Mouse (Mus musculus) hindbrain, embryonic 10.5 days (tissue): Measurements from ENCODE around the gene Nhsl2. TPM values are rescaled to one million over a fixed set of nuclear protein-coding genes. Genes with fewer than 3 reads are reported as not detected.
"Not testable (repeated sequence)": the region's sequence is repeated elsewhere in the genome, so short reads cannot be mapped to it uniquely, and the experiment has no call there.

Source experiments
- DNase-seq: peaks from one replicate; pipeline ENCODE4 v3.0.0-alpha.2; 2017; ENCODE audit warnings: low spot score
- H3K27ac ChIP-seq: fragments of 300-500 bp; sonication (generic); 2 replicates; pipeline ENCODE4 v1.5.1; 2016; ENCODE audit warnings: mild to moderate bottlenecking, moderate library complexity
- H3K27me3 ChIP-seq: fragments of 300-500 bp; sonication (generic); 2 replicates; pipeline ENCODE4 v1.6.1; 2016; ENCODE audit warnings: mild to moderate bottlenecking; ENCODE audit not compliant: poor library complexity, insufficient read depth, severe bottlenecking
- H3K36me3 ChIP-seq: fragments of 300-500 bp; sonication (generic); 2 replicates; pipeline ENCODE4 v1.6.1; 2016; ENCODE audit warnings: mild to moderate bottlenecking, moderate library complexity
- H3K4me1 ChIP-seq: fragments of 300-500 bp; sonication (generic); replicated peaks from 2 replicates; pipeline ENCODE4 v1.6.1; 2016; ENCODE audit warnings: mild to moderate bottlenecking
- H3K4me3 ChIP-seq: fragments of 300-500 bp; sonication (generic); 2 replicates; pipeline ENCODE4 v1.5.1; 2016; ENCODE audit warnings: mild to moderate bottlenecking, moderate library complexity
- H3K9me3 ChIP-seq: fragments of 300-500 bp; sonication (generic); 2 replicates; pipeline ENCODE4 v1.6.1; 2016; ENCODE audit warnings: mild to moderate bottlenecking, moderate library complexity
- WGBS: fragments of 180-500 bp; shearing (Covaris S2); methylation state at CpG from one replicate; pipeline ENCODE4 v1.1.7; 2016; 5-methylcytosine and 5-hydroxymethylcytosine counted together
- polyA plus RNA-seq: library from polyadenylated mRNA; unstranded; fragments of >200 nt; fragmentation: Nextera tagmentation; extraction: Ambion mirVana; gene quantifications from 2 replicates; pipeline ENCODE4 v1.2.1, GENCODE M21; 2016

Gene Nhsl2
- polyA plus RNA-seq, 1 experiment from 2014 or later = 16.4 TPM

DNA sequence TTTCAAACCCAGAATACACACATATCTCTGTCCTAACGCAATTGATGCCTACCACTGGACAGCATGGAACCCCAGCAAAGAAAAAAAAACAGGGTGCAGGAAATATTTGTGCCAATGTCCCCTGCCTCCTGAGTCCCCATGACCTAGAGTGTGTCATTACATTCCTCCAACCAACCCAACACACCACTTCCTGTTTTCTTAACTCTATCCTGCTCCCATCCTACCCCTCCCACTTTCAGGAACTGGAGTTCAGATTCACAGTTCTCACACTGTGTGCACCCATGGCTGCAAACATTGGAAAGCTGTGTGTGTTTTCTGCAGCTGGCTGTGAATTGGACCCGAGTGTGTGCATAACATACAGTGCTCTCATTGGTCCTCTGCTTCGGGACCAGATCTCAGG, 241.4 kb downstream of the Nhsl2 start:
- Histone ChIP-seq H3K4me3 (no peak overlapping the region), H3K4me1 (no peaks in the 10 kb centered on the region; the same call in 1 of the 2 replicates), H3K9me3 (no peaks in the 10 kb centered on the region), H3K36me3 (no peaks in the 10 kb centered on the region), H3K27me3 (peaks cover 59% of the 10 kb centered on the region), H3K27ac (no peak overlapping the region)
- no peak for DNase-seq
- WGBS = 79% methylated on average over 3 of the region's 3 CpGs

DNA sequence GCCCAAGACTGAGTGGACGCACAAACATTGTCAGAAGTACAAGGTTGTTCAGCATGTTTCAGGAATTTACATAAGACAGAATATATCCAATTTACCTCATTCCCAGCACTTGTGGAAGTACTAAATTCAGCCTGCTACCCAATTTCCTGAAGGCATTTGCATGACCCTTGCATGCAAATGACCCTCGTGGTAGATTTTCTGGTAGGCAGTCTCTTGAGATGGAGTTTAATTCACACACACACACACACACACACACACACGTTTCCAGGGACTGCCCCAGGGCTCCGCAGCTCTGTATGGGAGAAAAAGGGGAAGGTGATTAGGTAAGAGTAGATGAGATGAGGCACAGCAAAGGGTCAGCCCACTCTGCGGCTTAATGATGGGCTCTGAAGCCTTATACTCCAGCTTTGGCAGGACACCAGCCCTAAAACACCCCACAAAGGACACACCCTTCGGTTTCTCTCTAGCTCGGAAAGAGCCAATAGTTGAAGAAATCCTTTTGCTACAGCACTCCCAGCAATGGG, 245.3 kb downstream of the Nhsl2 start:
- no peak for DNase-seq
- 83% methylated on average over 7 of the region's 7 CpGs for WGBS
- H3K4me1 ChIP-seq = no peaks in the 10 kb centered on the region
- H3K36me3 ChIP-seq = no peaks in the 10 kb centered on the region
- no peak overlapping the region for H3K27ac ChIP-seq
- H3K4me3 ChIP-seq = no peak overlapping the region
- H3K9me3 ChIP-seq = no peaks in the 10 kb centered on the region
- H3K27me3 ChIP-seq = peaks cover 33% of the 10 kb centered on the region

DNA sequence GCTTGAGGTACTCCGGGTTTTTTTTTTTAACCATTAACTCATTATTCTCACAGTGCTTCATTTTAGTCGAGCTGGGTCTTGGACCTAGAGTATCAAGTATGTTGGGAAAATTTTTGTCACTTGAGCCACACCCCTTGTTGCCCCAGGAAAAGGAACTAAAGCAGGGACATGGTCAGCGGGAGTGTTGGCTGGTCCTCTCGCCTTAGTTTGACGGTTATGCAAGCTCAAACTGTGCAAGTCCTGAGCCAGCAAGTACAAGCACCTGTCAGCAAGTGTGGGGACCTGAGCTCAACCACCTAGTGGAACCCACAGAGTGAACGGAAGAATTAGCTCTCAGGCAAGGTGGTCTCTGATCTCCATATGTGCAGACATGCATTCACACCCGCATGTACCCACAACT, 252.7 kb downstream of the Nhsl2 start:
- WGBS = 66% methylated on average over 7 of the region's 7 CpGs
- no peak for DNase-seq
- Histone ChIP-seq H3K4me3 (no peak overlapping the region), H3K9me3 (no peaks in the 10 kb centered on the region), H3K36me3 (no peaks in the 10 kb centered on the region), H3K4me1 (peaks cover 10% of the 10 kb centered on the region), H3K27me3 (peaks cover 36% of the 10 kb centered on the region), H3K27ac (no peak overlapping the region)

DNA sequence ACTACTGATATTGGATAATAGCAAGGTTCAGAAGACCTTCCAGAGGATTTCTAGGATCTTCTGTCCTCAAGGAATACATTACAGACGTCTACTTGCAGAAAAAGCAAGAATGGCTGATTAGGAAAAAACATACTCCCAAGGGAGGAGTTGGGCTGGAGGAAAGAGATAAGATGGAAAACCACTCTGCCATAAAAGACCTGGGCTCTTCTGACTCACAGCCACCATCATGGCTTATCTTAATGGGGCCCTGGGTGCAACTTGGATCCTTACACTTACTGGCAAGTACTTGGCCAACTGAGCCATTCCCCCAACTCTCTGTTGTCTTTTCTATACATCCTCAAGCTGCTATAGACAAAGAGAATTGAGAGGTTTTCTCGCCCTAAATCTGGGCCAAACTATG, 254.6 kb downstream of the Nhsl2 start:
- WGBS = 75% methylated on average over 2 of the region's 2 CpGs
- peaks cover 38% of the 10 kb centered on the region for H3K27me3 ChIP-seq

DNA sequence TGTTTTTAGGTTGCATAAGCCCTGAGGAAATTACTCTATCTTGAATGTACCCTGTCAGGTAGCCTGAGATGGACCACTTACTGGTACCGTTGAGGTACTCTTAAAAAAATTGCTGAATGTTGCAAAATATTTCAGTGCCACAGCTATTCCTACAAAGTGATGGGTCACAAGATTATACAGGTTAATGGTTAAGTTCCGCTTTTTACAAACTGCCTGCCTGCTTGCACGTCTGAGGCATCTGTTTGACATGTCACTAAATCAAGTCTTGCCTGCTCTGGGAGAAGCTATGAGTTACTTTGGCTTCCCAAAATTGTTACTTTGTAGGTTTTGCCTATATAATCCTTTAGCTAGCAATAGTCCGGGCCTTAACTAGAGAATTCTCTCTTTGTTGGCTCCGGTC, 260.2 kb downstream of the Nhsl2 start:
- WGBS = 88% methylated on average over 5 of the region's 5 CpGs
- H3K4me3 ChIP-seq, H3K27ac ChIP-seq, DNase-seq, H3K9me3 ChIP-seq, H3K36me3 ChIP-seq, H3K4me1 ChIP-seq: not testable (repeated sequence)
- H3K27me3 ChIP-seq = peaks cover 38% of the 10 kb centered on the region; the same call in 1 of the 2 replicates

More for the DNA sequence above, 254.6 kb downstream of the Nhsl2 start:
- not testable (repeated sequence) for H3K4me1 ChIP-seq, H3K4me3 ChIP-seq, H3K36me3 ChIP-seq, DNase-seq, H3K9me3 ChIP-seq, H3K27ac ChIP-seq

DNA sequence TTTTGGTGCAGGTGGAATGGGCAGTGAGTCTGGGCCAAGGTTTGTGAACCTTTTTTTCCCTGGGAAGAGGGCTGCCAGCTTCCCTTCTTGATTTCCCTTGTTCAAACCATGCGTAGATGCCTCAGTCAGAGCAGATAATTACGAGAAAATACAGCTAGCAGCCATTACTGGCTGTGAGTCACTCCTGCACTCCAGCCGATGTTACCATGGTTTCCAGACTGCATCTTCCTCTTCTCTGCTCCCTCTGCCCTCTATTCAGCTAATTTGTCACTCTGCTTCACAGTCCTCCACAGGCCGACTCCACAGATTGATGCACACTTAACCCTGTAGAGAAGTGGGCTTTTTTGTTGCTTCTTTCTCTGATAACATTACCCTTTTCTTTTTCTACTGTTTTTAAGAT, 266.5 kb downstream of the Nhsl2 start:
- H3K36me3 ChIP-seq = no peaks in the 10 kb centered on the region
- peak overlapping the region; percentile 40; the same call in 1 of the 2 replicates for H3K27ac ChIP-seq
- peaks cover 36% of the 10 kb centered on the region for H3K27me3 ChIP-seq

DNA sequence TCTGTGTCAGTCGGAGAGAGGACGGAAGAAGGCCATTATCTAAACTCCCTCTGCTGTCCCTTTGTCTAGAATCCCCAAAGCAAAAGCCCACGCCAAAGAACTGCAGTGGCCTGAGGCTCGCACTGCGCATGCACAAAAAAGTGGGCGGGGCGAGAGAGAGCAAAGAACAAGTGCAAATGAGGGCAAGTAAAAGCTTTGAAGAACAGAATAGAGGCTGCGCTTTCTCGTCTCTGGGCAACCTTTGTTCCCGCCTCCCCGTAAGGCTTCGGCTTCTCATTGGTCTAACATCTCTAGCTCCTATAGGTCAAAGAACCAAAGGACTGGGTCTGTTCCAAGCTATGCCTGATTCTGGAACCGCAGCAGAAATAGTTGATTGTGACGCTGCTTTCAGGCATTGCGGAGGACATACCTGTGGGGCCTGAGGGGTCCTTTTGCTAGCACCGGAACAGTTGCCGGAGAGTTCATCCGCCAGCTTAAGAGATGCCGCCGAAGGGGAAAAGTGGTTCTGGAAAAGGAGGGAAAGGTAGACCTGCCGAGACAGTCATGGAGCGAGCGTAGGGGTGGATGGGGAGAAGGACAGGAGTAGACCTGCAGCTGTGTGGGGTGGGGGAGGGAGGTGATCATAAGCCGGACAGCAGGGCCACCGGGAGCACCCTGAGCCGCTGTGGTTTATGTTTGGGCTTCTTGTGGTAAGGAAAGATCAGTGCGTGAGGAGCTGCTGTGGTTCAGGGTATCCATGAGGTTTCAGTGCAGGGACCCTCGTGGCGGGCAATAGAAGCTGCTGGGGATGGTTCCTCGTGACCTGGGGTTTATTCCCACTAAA, 270.1 kb downstream of the Nhsl2 start, which contains the start of gene Pin4:
Gene Pin4 (plus strand): TSS at position 406 of the 823 bp plus-strand sequence.
- 15% methylated on average over 30 of the region's 30 CpGs for WGBS
- Histone ChIP-seq H3K4me3 (peak within 1 kb of the TSS; percentile 68), H3K27me3 (peaks cover 10% of the 10 kb centered on the region; the same call in 1 of the 2 replicates), H3K36me3 (peaks cover 29% of the 10 kb centered on the region), H3K27ac (peak within 1 kb of the TSS; percentile 84), H3K4me1 (peaks cover 8% of the 10 kb centered on the region), H3K9me3 (no peaks in the 10 kb centered on the region)
- peak; percentile 94 for DNase-seq

More for the DNA sequence above, 266.5 kb downstream of the Nhsl2 start:
- H3K9me3 ChIP-seq = no peaks in the 10 kb centered on the region
- H3K4me3 ChIP-seq = no peak overlapping the region
- 39% methylated on average over 4 of the region's 4 CpGs for WGBS
- peaks cover 8% of the 10 kb centered on the region for H3K4me1 ChIP-seq
- DNase-seq = no peak

DNA sequence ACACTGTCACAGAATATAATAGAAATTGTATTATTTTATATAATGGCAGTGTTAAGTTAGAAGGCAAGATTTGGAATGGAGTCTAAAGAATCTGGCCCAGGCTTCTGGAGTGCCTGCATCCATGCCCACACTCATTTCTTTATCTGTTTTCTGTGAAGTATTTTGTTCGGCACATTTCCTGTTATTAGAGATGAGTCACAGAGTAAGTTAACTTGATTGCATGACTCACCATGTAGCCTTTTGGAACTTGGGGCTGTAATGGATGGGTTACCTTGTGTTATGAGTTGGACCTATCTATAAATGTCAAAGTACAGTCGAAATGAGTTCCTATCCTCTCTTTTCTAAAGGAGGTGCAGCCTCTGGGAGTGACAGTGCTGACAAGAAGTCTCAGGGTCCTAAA, 272.1 kb downstream of the Nhsl2 start:
- Histone ChIP-seq H3K4me3 (no peak overlapping the region), H3K36me3 (peaks cover 49% of the 10 kb centered on the region), H3K27me3 (peaks cover 6% of the 10 kb centered on the region; the same call in 1 of the 2 replicates), H3K4me1 (peaks cover 8% of the 10 kb centered on the region), H3K27ac (no peak overlapping the region), H3K9me3 (no peaks in the 10 kb centered on the region)
- no peak for DNase-seq
- WGBS = 92% methylated on average over 2 of the region's 2 CpGs

DNA sequence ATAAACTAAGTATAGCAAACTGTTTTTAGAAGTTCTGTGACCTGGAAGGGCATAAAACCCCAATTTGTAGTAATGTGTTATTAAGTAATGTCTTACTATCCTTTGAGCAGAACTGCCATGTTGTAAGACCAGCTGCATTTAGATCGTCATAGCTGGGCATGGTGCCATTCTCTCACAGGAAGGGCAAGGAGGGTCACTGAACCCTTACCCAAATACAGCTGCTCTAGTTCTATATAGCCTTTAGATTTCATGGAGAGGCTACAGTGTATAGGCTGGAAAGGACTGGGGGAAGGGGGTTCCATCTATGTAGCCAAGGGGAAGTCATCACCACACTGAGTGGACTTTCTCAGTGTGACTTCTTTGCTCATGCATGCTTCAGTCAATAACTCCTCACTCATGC, 292.0 kb downstream of the Nhsl2 start:
- no peaks in the 10 kb centered on the region for H3K4me1 ChIP-seq
- no peak for DNase-seq
- peaks cover 5% of the 10 kb centered on the region for H3K27me3 ChIP-seq
- no peak overlapping the region for H3K27ac ChIP-seq
- WGBS = 86% methylated on average over 1 of the region's 1 CpGs
- peaks cover 49% of the 10 kb centered on the region for H3K36me3 ChIP-seq
- H3K4me3 ChIP-seq = no peak overlapping the region
- no peaks in the 10 kb centered on the region for H3K9me3 ChIP-seq

Other genes with a start within 250 kb of the Nhsl2 start
- gene Ogt, start 209.3 kb upstream of the Nhsl2 start, polyA plus RNA-seq = 138 and 140 TPM in 2 replicates
- not detected in 2 replicates for gene Cxcr3, start 115.1 kb upstream of the Nhsl2 start, polyA plus RNA-seq
- 0.15 and 0.35 TPM in 2 replicates for gene Gm4779, start 55.0 kb upstream of the Nhsl2 start, polyA plus RNA-seq
- gene 8030474K03Rik, start 54.7 kb upstream of the Nhsl2 start, polyA plus RNA-seq = 0.27 and 0.29 TPM in 2 replicates
- 2.8 and 3.6 TPM in 2 replicates for gene Rtl5, start 221.9 kb downstream of the Nhsl2 start, polyA plus RNA-seq